Mouse (Mus musculus) C2C12 (cell line): ENCODE measurements at regions not wholly inside any gene's neighbourhood (a gene's known extent, or its start where the extent isn't known, plus 50 kb on each side); places are given as distances from the start of the nearest gene placed in this dataset.

Experiments used
- H3K27me3 ChIP-seq: one replicate; pipeline ENCODE4 v1.6.1; 2011; ENCODE audit not compliant: control insufficient read depth, insufficient read depth, insufficient read length
- H3K36me3 ChIP-seq: one replicate; pipeline ENCODE4 v1.6.1; 2011; ENCODE audit not compliant: control insufficient read depth, insufficient read depth
- H3K4me3 ChIP-seq: one replicate; pipeline ENCODE4 v1.5.1; 2011; ENCODE audit warnings: mild to moderate bottlenecking, control low read depth; ENCODE audit not compliant: poor library complexity, insufficient read depth, severe bottlenecking
- H3K79me2 ChIP-seq: one replicate; pipeline ENCODE4 v1.6.1; 2011; ENCODE audit not compliant: control insufficient read depth, insufficient read depth
- H3K79me3 ChIP-seq: one replicate; pipeline ENCODE4 v1.6.1; 2011; ENCODE audit warnings: low read depth, control low read depth
- H3ac ChIP-seq: one replicate; pipeline ENCODE3; 2011; ENCODE audit warnings: low read depth; ENCODE audit not compliant: control insufficient read depth, insufficient read length
- CEBPB ChIP-seq: IDR thresholded peaks from one replicate; pipeline ENCODE4 v1.6.1; 2011; ENCODE audit warnings: low read depth, mild to moderate bottlenecking, control low read depth, moderate library complexity
- CTCF ChIP-seq: IDR thresholded peaks from one replicate; pipeline ENCODE4 v1.5.1; 2011; ENCODE audit not compliant: control insufficient read depth, insufficient read depth, insufficient read length
- FOSL1 ChIP-seq: IDR thresholded peaks from one replicate; pipeline ENCODE4 v1.8.0; 2011; ENCODE audit warnings: mild to moderate bottlenecking, low read length; ENCODE audit not compliant: poor library complexity, insufficient read depth, severe bottlenecking
- MAX ChIP-seq: IDR thresholded peaks from one replicate; pipeline ENCODE4 v1.6.1; 2011; ENCODE audit warnings: mild to moderate bottlenecking, control low read depth
- MYOD1 ChIP-seq: IDR thresholded peaks from one replicate; pipeline ENCODE4 v1.6.1; 2011; ENCODE audit warnings: low read depth; ENCODE audit not compliant: control insufficient read depth, insufficient read length
- MYOG ChIP-seq: IDR thresholded peaks from one replicate; pipeline ENCODE4 v1.6.1; 2011; ENCODE audit not compliant: control insufficient read depth, insufficient read length; ENCODE audit errors: extremely low read depth
- USF1 ChIP-seq: IDR thresholded peaks from one replicate; pipeline ENCODE4 v1.6.1; 2011; ENCODE audit warnings: low read depth, mild to moderate bottlenecking, control low read depth, moderate library complexity

GRCm38 (mm10) chr15:6191845-6192244 is 107.7 kb upstream of the Dab2 start:
- Histone ChIP-seq H3K36me3 (no peaks in the 10 kb centered on the region), H3K27me3 (no peaks in the 10 kb centered on the region), H3K79me2 (no peaks in the 10 kb centered on the region), H3ac (no peak overlapping the region), H3K4me3 (no peak overlapping the region), H3K79me3 (no peaks in the 10 kb centered on the region)
- no peak for TF ChIP-seq USF1
- no peak for TF ChIP-seq FOSL1
- no peak for TF ChIP-seq MYOD1
- TF ChIP-seq MYOG: no peak
- no peak for TF ChIP-seq CTCF
- TF ChIP-seq CEBPB: no peak
- TF ChIP-seq MAX: no peak

DNA sequence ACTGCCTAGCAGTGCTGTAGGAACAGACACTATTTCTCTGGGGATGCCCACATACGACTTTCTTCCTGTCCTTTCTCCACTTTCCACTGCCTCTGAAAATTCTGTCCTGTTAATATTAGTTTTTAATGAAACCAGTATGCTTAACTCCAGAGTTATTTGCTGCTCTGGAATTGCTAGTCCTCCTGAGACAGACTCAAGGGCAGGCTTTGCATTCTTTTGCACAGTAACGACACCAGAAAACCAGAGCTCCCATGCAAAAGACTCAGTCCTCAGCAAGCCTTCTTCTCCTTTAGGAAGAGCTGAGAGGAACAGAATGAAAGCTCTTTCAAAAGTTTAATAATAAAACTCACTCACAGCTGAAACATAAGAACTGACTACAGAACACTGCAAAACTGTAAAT is 92.3 kb upstream of the Dab2 start:
- TF ChIP-seq CTCF (no peak), FOSL1 (no peak), MYOG (no peak), MAX (no peak), USF1 (no peak)
- no peak overlapping the region for H3ac ChIP-seq
- H3K27me3 ChIP-seq: no peaks in the 10 kb centered on the region
- no peaks in the 10 kb centered on the region for H3K36me3 ChIP-seq
- H3K79me2 ChIP-seq: no peaks in the 10 kb centered on the region
- no peaks in the 10 kb centered on the region for H3K79me3 ChIP-seq
- H3K4me3 ChIP-seq: no peak overlapping the region

- H3ac ChIP-seq: no peak overlapping the region
- no peaks in the 10 kb centered on the region for H3K79me3 ChIP-seq
- TF ChIP-seq CTCF (peak; percentile 5), FOSL1 (no peak)
- no peaks in the 10 kb centered on the region for H3K36me3 ChIP-seq
- no peaks in the 10 kb centered on the region for H3K27me3 ChIP-seq
- no peak overlapping the region for H3K4me3 ChIP-seq
- no peaks in the 10 kb centered on the region for H3K79me2 ChIP-seq
These were observed 90.3 kb upstream of the Dab2 start for GRCm38 (mm10) chr15:6209301-6209700.

DNA sequence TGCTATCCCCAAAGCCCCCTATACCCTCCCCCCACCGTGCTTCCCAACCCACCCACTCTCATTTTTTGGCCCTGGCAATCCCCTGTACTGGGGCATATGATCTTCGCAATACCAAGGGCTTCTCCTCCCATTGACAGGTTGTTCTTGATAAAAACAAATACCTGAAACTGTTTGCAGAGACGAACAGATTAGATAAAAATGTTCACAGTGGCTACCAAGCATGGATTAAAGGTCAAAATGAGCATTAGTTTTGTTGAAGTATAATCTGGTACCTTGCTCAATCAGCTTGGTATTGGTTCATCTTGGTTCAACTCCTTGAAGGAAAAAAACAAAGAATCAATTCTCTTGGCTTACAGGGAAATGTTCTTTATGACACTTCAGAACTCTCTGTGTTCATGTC is 81.5 kb upstream of the Dab2 start:
- TF ChIP-seq CTCF (no peak), MYOD1 (no peak), CEBPB (no peak), MYOG (no peak), MAX (no peak), FOSL1 (no peak), USF1 (no peak)
- no peaks in the 10 kb centered on the region for H3K27me3 ChIP-seq
- no peaks in the 10 kb centered on the region for H3K36me3 ChIP-seq
- no peak overlapping the region for H3K4me3 ChIP-seq
- no peak overlapping the region for H3ac ChIP-seq
- no peaks in the 10 kb centered on the region for H3K79me3 ChIP-seq
- no peaks in the 10 kb centered on the region for H3K79me2 ChIP-seq

- Histone ChIP-seq H3K79me2 (no peaks in the 10 kb centered on the region), H3K4me3 (no peak overlapping the region)
- TF ChIP-seq USF1 (no peak), CEBPB (no peak), FOSL1 (no peak), MAX (no peak), MYOG (no peak), MYOD1 (no peak), CTCF (no peak)
These were observed 74.4 kb upstream of the Dab2 start for GRCm38 (mm10) chr15:6225227-6225626.

GRCm38 (mm10) chr15:6230618-6231017 is 69.0 kb upstream of the Dab2 start:
- TF ChIP-seq MYOD1: no peak
- TF ChIP-seq MYOG: no peak
- TF ChIP-seq USF1: no peak
- no peak for TF ChIP-seq CEBPB
- no peak for TF ChIP-seq CTCF
- no peak for TF ChIP-seq FOSL1
- TF ChIP-seq MAX: no peak

More at GRCm38 (mm10) chr15:6225227-6225626, 74.4 kb upstream of the Dab2 start:
- Histone ChIP-seq H3K36me3 (no peaks in the 10 kb centered on the region), H3ac (no peak overlapping the region), H3K27me3 (no peaks in the 10 kb centered on the region), H3K79me3 (no peaks in the 10 kb centered on the region)

More at GRCm38 (mm10) chr15:6230618-6231017, 69.0 kb upstream of the Dab2 start:
- Histone ChIP-seq H3K27me3 (no peaks in the 10 kb centered on the region), H3K79me3 (no peaks in the 10 kb centered on the region), H3ac (no peak overlapping the region), H3K36me3 (no peaks in the 10 kb centered on the region), H3K4me3 (no peak overlapping the region), H3K79me2 (no peaks in the 10 kb centered on the region)
